ENCODE assay signal across 11 mouse cellular contexts in the genomic region with DNA sequence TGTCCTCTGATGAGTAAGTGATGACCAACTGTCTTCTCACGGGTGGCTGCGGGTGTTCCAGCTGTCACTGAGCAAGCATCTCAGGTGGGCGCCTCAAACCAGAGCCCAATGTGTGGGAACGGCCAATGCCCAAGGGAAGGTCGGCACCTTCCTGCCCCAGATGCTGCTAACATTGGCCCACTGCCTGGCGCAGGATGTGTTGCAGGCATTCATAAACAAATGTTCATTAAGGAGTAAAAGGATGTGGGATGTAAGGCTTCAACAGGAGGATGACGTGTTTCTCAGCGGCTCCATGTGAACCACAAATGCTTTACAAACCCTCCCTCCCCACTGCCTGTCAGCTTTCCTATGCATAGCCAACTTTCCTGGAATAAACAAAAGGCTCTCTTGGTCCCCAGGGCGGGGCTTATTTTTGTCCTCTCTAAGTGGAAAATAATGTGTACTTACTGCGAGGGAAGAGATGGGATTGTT. TPM values are rescaled to one million over a fixed set of nuclear protein-coding genes. Genes with fewer than 3 reads are reported as not detected.
A peak's percentile ranks its signal among the peaks of the same experiment; 100 is the strongest.
DNase-seq lines count a peak whose midpoint lies in the region; ATAC-seq and TF ChIP-seq lines count a peak whose summit lies in the region.
"Had no signal": no experiment of that assay in that cellular context is flagged by ENCODE, and none has a peak within 500 bp of the region (broad histone marks: within the 10 kb centered on the region; RNA-seq: fewer than 3 reads in every experiment).

No protein-coding gene starts in this region.

- H3ac ChIP-seq in myocyte (ENCODE audit: control insufficient read depth, insufficient read length): no peak overlapping the region

- DNase-seq in liver (no peak), MN1 (ENCODE audit: low spot score) (no peak)
- DNase-seq in heart, postnatal 4 days: peak; percentile 58
- no peak for DNase-seq in thymus, adult 2 months
- DNase-seq: cerebellum, postnatal 36 days had no signal

- TF ChIP-seq CTCF in thymus, adult 2 months (IDR thresholded peaks at IDR 0.05; ENCODE audit: borderline replicate concordance, control insufficient read depth, extremely low read depth, insufficient read depth, low read length, poor library complexity): no peak

- H3K4me3 ChIP-seq in liver, embryonic 12.5 days: no peak overlapping the region
- peak overlapping the region; percentile 30 for H3K4me3 ChIP-seq in embryonic facial prominence, embryonic 13.5 days
- H3K4me3 ChIP-seq in myocyte: no peak overlapping the region
- no peak overlapping the region for H3K4me3 ChIP-seq in thymus, adult 2 months (ENCODE audit: control insufficient read depth, insufficient read depth, low read length)

- peak overlapping the region; percentile 37 for H3K4me2 ChIP-seq in liver, embryonic 12.5 days
- H3K4me2 ChIP-seq in embryonic facial prominence, embryonic 13.5 days: peak overlapping the region; percentile 53
- peak overlapping the region; percentile 56 for H3K4me2 ChIP-seq in myocyte (ENCODE audit: low read depth)

- no peaks in the 10 kb centered on the region for H3K36me3 ChIP-seq in liver, embryonic 12.5 days
- no peaks in the 10 kb centered on the region for H3K36me3 ChIP-seq in embryonic facial prominence, embryonic 13.5 days
- no peaks in the 10 kb centered on the region for H3K36me3 ChIP-seq in myocyte (ENCODE audit: control insufficient read depth, insufficient read depth)
- no peaks in the 10 kb centered on the region for H3K36me3 ChIP-seq in thymus, adult 2 months (ENCODE audit: control insufficient read depth, insufficient read depth, low read length)

- H3K27me3 ChIP-seq in liver, embryonic 12.5 days (replicated peaks): peaks cover 30% of the 10 kb centered on the region
- no peaks in the 10 kb centered on the region for H3K27me3 ChIP-seq in embryonic facial prominence, embryonic 13.5 days
- H3K27me3 ChIP-seq in myocyte (ENCODE audit: control insufficient read depth, insufficient read depth, insufficient read length): no peaks in the 10 kb centered on the region
- H3K27me3 ChIP-seq in thymus, adult 2 months (ENCODE audit: control insufficient read depth, insufficient read depth, low read length): no peaks in the 10 kb centered on the region
- H3K27me3 ChIP-seq: Patski had no signal

- WGBS in liver, embryonic 12.5 days (ENCODE audit: insufficient replicate concordance): 55% methylated on average over 10 of the region's 10 CpGs
- WGBS in embryonic facial prominence, embryonic 13.5 days: 58% methylated on average over 10 of the region's 10 CpGs
- 82% methylated on average over 10 of the region's 10 CpGs for WGBS in thymus, adult 2 months

- no peaks in the 10 kb centered on the region for H3K9me3 ChIP-seq in liver, embryonic 12.5 days (replicated peaks)
- no peaks in the 10 kb centered on the region for H3K9me3 ChIP-seq in embryonic facial prominence, embryonic 13.5 days

- H3K27ac ChIP-seq in liver, embryonic 12.5 days: no peak overlapping the region
- peak overlapping the region; percentile 80 for H3K27ac ChIP-seq in embryonic facial prominence, embryonic 13.5 days
- no peak overlapping the region for H3K27ac ChIP-seq in thymus, adult 2 months (ENCODE audit: control insufficient read depth, insufficient read depth, low read length)

- no peak overlapping the region for H3K9ac ChIP-seq in liver, embryonic 12.5 days
- peak overlapping the region; percentile 57 for H3K9ac ChIP-seq in embryonic facial prominence, embryonic 13.5 days

- H3K4me1 ChIP-seq in liver, embryonic 12.5 days: peaks cover 16% of the 10 kb centered on the region
- H3K4me1 ChIP-seq in embryonic facial prominence, embryonic 13.5 days: peaks cover 92% of the 10 kb centered on the region
- H3K4me1 ChIP-seq in thymus, adult 2 months (replicated peaks; ENCODE audit: control insufficient read depth, insufficient read depth, low read length): peaks cover 18% of the 10 kb centered on the region

- TF ChIP-seq POLR2A in myocyte (IDR thresholded peaks at IDR 0.05; ENCODE audit: insufficient read length, low read depth): no peak
- TF ChIP-seq POLR2A in thymus, adult 2 months (IDR thresholded peaks at IDR 0.05; ENCODE audit: control insufficient read depth, extremely low read depth, insufficient read depth, low read length, poor library complexity): no peak

- no peaks in the 10 kb centered on the region for H3K79me2 ChIP-seq in myocyte (ENCODE audit: control insufficient read depth, insufficient read depth)

- no peak for ATAC-seq in liver, embryonic 12.5 days
- ATAC-seq in embryonic facial prominence, embryonic 13.5 days (ENCODE audit: insufficient number of reproducible peaks, insufficient read depth, low FRiP score, low TSS enrichment, low read depth): no peak
- no peak for ATAC-seq in erythroblast, adult 5-6 weeks (replicated peaks; ENCODE audit: low FRiP score, poor library complexity, severe bottlenecking)
- ATAC-seq: Patski had no signal

TF ChIP-seq in myocyte, 11 proteins besides CTCF, POLR2A, EP300 and RAD21:
- no peak for TF ChIP-seq REST (IDR thresholded peaks at IDR 0.05; ENCODE audit: insufficient read depth, insufficient read length)
- TF ChIP-seq MAX (IDR thresholded peaks at IDR 0.05; ENCODE audit: low read depth): no peak
- TF ChIP-seq USF1 (IDR thresholded peaks at IDR 0.05; ENCODE audit: low read depth): no peak
- peak in 2 of 3 experiments; percentile 29 to 62 for TF ChIP-seq MYOG (IDR thresholded peaks at IDR 0.05; ENCODE audit: control insufficient read depth in 1 of 3, insufficient read depth in 1 of 3, insufficient read length in 2 of 3, low read depth in 2 of 3)
- TF ChIP-seq CEBPB (IDR thresholded peaks at IDR 0.05; ENCODE audit: insufficient read depth, poor library complexity, severe bottlenecking): no peak
- TF ChIP-seq MYOD1 (IDR thresholded peaks at IDR 0.05; ENCODE audit: control insufficient read depth in 1 of 3, insufficient read length in 2 of 3, low read depth in 2 of 3): peak in 2 of 3 experiments; percentile 52 to 73

RNA-seq across cellular contexts. Expression of a gene that starts 5.4 kb away (rescaled TPM):
- polyA plus RNA-seq in liver, embryonic 12.5 days (2016; fragmentation: Nextera tagmentation; extraction: Ambion mirVana): 1.8 and 2.2 TPM in 2 replicates
- 14.7 and 16.5 TPM in 2 replicates for polyA plus RNA-seq in embryonic facial prominence, embryonic 13.5 days (2015; fragmentation: Nextera tagmentation; extraction: Ambion mirVana)
- 10 to 100 TPM; 21.2 to 25.1 TPM for total RNA-seq in heart, postnatal 4 days (2021)
- 9.8 TPM for polyA plus RNA-seq in myocyte (2012; fragmentation: generic; extraction: Trizol)
- not detected in 2 replicates for total RNA-seq in erythroblast, adult 5-6 weeks (2015; ENCODE audit: low replicate concordance)
- not detected in 2 replicates for total RNA-seq in erythroblast, adult 5-6 weeks (2017; ENCODE audit: low replicate concordance)
- 8.4 and 10.6 TPM in 2 replicates for polyA plus RNA-seq in thymus, adult 2 months (2012; rRNA removed)
- total RNA-seq: neutrophil, adult 5-6 weeks had no signal

RNA-seq across cellular contexts. Expression of a gene that starts 14.5 kb away (rescaled TPM):
- polyA plus RNA-seq in liver, embryonic 12.5 days (2016; fragmentation: Nextera tagmentation; extraction: Ambion mirVana): 14.5 and 14.9 TPM in 2 replicates
- polyA plus RNA-seq in embryonic facial prominence, embryonic 13.5 days (2015; fragmentation: Nextera tagmentation; extraction: Ambion mirVana): 28.9 and 30.7 TPM in 2 replicates
- 10 to 100 TPM; 19.6 to 20.2 TPM for total RNA-seq in heart, postnatal 4 days (2021)
- polyA plus RNA-seq in myocyte (2012; fragmentation: generic; extraction: Trizol): 33.7 TPM
- total RNA-seq in erythroblast, adult 5-6 weeks (2015; ENCODE audit: low replicate concordance): 3.8 and 10.0 TPM in 2 replicates
- 4.0 and 6.0 TPM in 2 replicates for total RNA-seq in erythroblast, adult 5-6 weeks (2017; ENCODE audit: low replicate concordance)
- polyA plus RNA-seq in thymus, adult 2 months (2012; rRNA removed): 100 and 105 TPM in 2 replicates

RNA-seq across cellular contexts. Expression of a gene that starts 31.5 kb away (rescaled TPM):
- polyA plus RNA-seq in liver, embryonic 12.5 days (2016; fragmentation: Nextera tagmentation; extraction: Ambion mirVana): 22.7 TPM in 2 replicates
- 5.6 and 6.8 TPM in 2 replicates for polyA plus RNA-seq in embryonic facial prominence, embryonic 13.5 days (2015; fragmentation: Nextera tagmentation; extraction: Ambion mirVana)
- 10 to 100 TPM; 20.2 to 24.4 TPM for total RNA-seq in heart, postnatal 4 days (2021)
- 16.4 TPM for polyA plus RNA-seq in myocyte (2012; fragmentation: generic; extraction: Trizol)
- total RNA-seq in erythroblast, adult 5-6 weeks (2015; ENCODE audit: low replicate concordance): 54.5 and 58.0 TPM in 2 replicates
- 7.7 and 18.0 TPM in 2 replicates for total RNA-seq in erythroblast, adult 5-6 weeks (2017; ENCODE audit: low replicate concordance)
- polyA plus RNA-seq in thymus, adult 2 months (2012; rRNA removed): 450 and 565 TPM in 2 replicates

RNA-seq across cellular contexts. Expression of a gene that starts 43.2 kb away (rescaled TPM):
- 11.7 and 12.6 TPM in 2 replicates for polyA plus RNA-seq in liver, embryonic 12.5 days (2016; fragmentation: Nextera tagmentation; extraction: Ambion mirVana)
- 6.5 and 9.6 TPM in 2 replicates for polyA plus RNA-seq in embryonic facial prominence, embryonic 13.5 days (2015; fragmentation: Nextera tagmentation; extraction: Ambion mirVana)
- total RNA-seq in heart, postnatal 4 days (2021): 1 to 10 TPM; 4.0 to 5.8 TPM
- 5.1 TPM for polyA plus RNA-seq in myocyte (2012; fragmentation: generic; extraction: Trizol)
- total RNA-seq in erythroblast, adult 5-6 weeks (2015; ENCODE audit: low replicate concordance): 0.63 and 2.1 TPM in 2 replicates
- 0.84 and 0.85 TPM in 2 replicates for total RNA-seq in erythroblast, adult 5-6 weeks (2017; ENCODE audit: low replicate concordance)
- polyA plus RNA-seq in thymus, adult 2 months (2012; rRNA removed): 56.5 and 58.1 TPM in 2 replicates

Comparison
In these comparisons a context has a peak if more than half of its experiments do, and no peak if none do; other contexts are left out.
1. RNA of a gene that starts 31.5 kb away (polyA plus RNA-seq): 450 to 565 TPM in thymus, adult 2 months; 22.7 TPM in liver, embryonic 12.5 days, 16.4 TPM in myocyte (single experiment) and 5.6 to 6.8 TPM in embryonic facial prominence, embryonic 13.5 days; every median in the first group is over 10 times any median in the second.
2. Peak in every context shown above with its lines, with median percentiles within 50 percentile points of each other: H3K4me2 ChIP-seq.